Mouse (Mus musculus): ENCODE measurements around the gene Arhgap30. TPM values are rescaled to one million over a fixed set of nuclear protein-coding genes. Genes with fewer than 3 reads are reported as not detected.

Arhgap30 gene
- polyA plus RNA-seq, 1 experiment from 2014 or later = 1.4 TPM

- H3K27ac ChIP-seq (replicated peaks) = no peak overlapping the region
Observed at GRCm38 (mm10) chr1:171438014-171438670, 49.4 kb downstream of the Arhgap30 start.

GRCm38 (mm10) chr1:171439072-171439471, 50.3 kb downstream of the Arhgap30 start:
- Histone ChIP-seq H3K4me1 (peaks cover 10% of the 10 kb centered on the region; the same call in 1 of the 2 replicates), H3K36me3 (no peaks in the 10 kb centered on the region), H3K27ac (replicated peaks) (no peak overlapping the region), H3K9me3 (peaks cover 5% of the 10 kb centered on the region), H3K4me2 (replicated peaks) (no peak overlapping the region), H3K9ac (replicated peaks) (no peak overlapping the region), H3K27me3 (peaks cover 65% of the 10 kb centered on the region), H3K4me3 (no peak overlapping the region)
- no peak for ATAC-seq (ENCODE audit: low FRiP score, low read depth)
- 59% methylated on average over 8 of the region's 8 CpGs for WGBS

More at GRCm38 (mm10) chr1:171438014-171438670, 49.4 kb downstream of the Arhgap30 start:
- H3K4me1 ChIP-seq = peaks cover 10% of the 10 kb centered on the region; the same call in 1 of the 2 replicates
- H3K9ac ChIP-seq (replicated peaks) = no peak overlapping the region
- ATAC-seq (ENCODE audit: low FRiP score, low read depth) = no peak
- H3K36me3 ChIP-seq = no peaks in the 10 kb centered on the region
- peak overlapping the region; percentile 37 for H3K4me3 ChIP-seq
- WGBS = 8% methylated on average over 18 of the region's 18 CpGs
- no peaks in the 10 kb centered on the region for H3K9me3 ChIP-seq
- peak overlapping the region; percentile 54 for H3K4me2 ChIP-seq (replicated peaks)
- H3K27me3 ChIP-seq = peaks cover 65% of the 10 kb centered on the region

- Histone ChIP-seq H3K36me3 (no peaks in the 10 kb centered on the region), H3K27me3 (peaks cover 61% of the 10 kb centered on the region), H3K9me3 (peaks cover 5% of the 10 kb centered on the region), H3K4me3 (no peak overlapping the region), H3K4me1 (peaks cover 10% of the 10 kb centered on the region; the same call in 1 of the 2 replicates), H3K27ac (replicated peaks) (no peak overlapping the region), H3K4me2 (replicated peaks) (no peak overlapping the region), H3K9ac (replicated peaks) (no peak overlapping the region)
- ATAC-seq (ENCODE audit: low FRiP score, low read depth) = no peak
- 57% methylated on average over 9 of the region's 9 CpGs for WGBS
Observed at GRCm38 (mm10) chr1:171440025-171440725, 51.4 kb downstream of the Arhgap30 start.

GRCm38 (mm10) chr1:171441466-171442412, 53.0 kb downstream of the Arhgap30 start:
- H3K36me3 ChIP-seq = no peaks in the 10 kb centered on the region
- H3K4me2 ChIP-seq (replicated peaks) = no peak overlapping the region
- no peak for ATAC-seq (ENCODE audit: low FRiP score, low read depth)
- H3K9ac ChIP-seq (replicated peaks) = no peak overlapping the region
- peaks cover 5% of the 10 kb centered on the region for H3K9me3 ChIP-seq
- 67% methylated on average over 7 of the region's 7 CpGs for WGBS
- no peak overlapping the region for H3K27ac ChIP-seq (replicated peaks)
- H3K4me3 ChIP-seq = no peak overlapping the region
- H3K4me1 ChIP-seq = peaks cover 10% of the 10 kb centered on the region; the same call in 1 of the 2 replicates
- peaks cover 49% of the 10 kb centered on the region for H3K27me3 ChIP-seq

GRCm38 (mm10) chr1:171442413-171442760, 53.6 kb downstream of the Arhgap30 start:
- H3K9me3 ChIP-seq = peaks cover 5% of the 10 kb centered on the region

GRCm38 (mm10) chr1:171445050-171445449, 56.3 kb downstream of the Arhgap30 start:
- H3K27ac ChIP-seq (replicated peaks) = no peak overlapping the region
- no peaks in the 10 kb centered on the region for H3K36me3 ChIP-seq
- peaks cover 16% of the 10 kb centered on the region for H3K27me3 ChIP-seq
- ATAC-seq (ENCODE audit: low FRiP score, low read depth) = no peak
- H3K9me3 ChIP-seq = peaks cover 5% of the 10 kb centered on the region
- 84% methylated on average over 5 of the region's 5 CpGs for WGBS
- H3K9ac ChIP-seq (replicated peaks) = no peak overlapping the region
- no peak overlapping the region for H3K4me2 ChIP-seq (replicated peaks)
- no peaks in the 10 kb centered on the region for H3K4me1 ChIP-seq
- H3K4me3 ChIP-seq = no peak overlapping the region

More at GRCm38 (mm10) chr1:171442413-171442760, 53.6 kb downstream of the Arhgap30 start:
- Histone ChIP-seq H3K4me2 (replicated peaks) (no peak overlapping the region), H3K4me1 (peaks cover 9% of the 10 kb centered on the region; the same call in 1 of the 2 replicates), H3K27ac (replicated peaks) (no peak overlapping the region), H3K9ac (replicated peaks) (no peak overlapping the region), H3K36me3 (no peaks in the 10 kb centered on the region), H3K4me3 (no peak overlapping the region), H3K27me3 (peaks cover 43% of the 10 kb centered on the region)
- 59% methylated on average over 8 of the region's 8 CpGs for WGBS
- ATAC-seq (ENCODE audit: low FRiP score, low read depth) = no peak

- no peak overlapping the region for H3K9ac ChIP-seq (replicated peaks)
- no peaks in the 10 kb centered on the region for H3K4me1 ChIP-seq
- H3K36me3 ChIP-seq = no peaks in the 10 kb centered on the region
- WGBS = 80% methylated on average over 7 of the region's 7 CpGs
- H3K4me3 ChIP-seq = no peak overlapping the region
- H3K4me2 ChIP-seq (replicated peaks) = no peak overlapping the region
- H3K9me3 ChIP-seq = peaks cover 5% of the 10 kb centered on the region
- ATAC-seq (ENCODE audit: low FRiP score, low read depth) = no peak
- H3K27ac ChIP-seq (replicated peaks) = no peak overlapping the region
- H3K27me3 ChIP-seq = 0 out of 2 replicates have a peak, but pooled peaks cover under 1% of the 10 kb centered on the region
Observed at GRCm38 (mm10) chr1:171446854-171447253, 58.1 kb downstream of the Arhgap30 start.

GRCm38 (mm10) chr1:171447692-171448091, 58.9 kb downstream of the Arhgap30 start:
- Histone ChIP-seq H3K4me2 (replicated peaks) (no peak overlapping the region), H3K36me3 (no peaks in the 10 kb centered on the region), H3K27ac (replicated peaks) (no peak overlapping the region), H3K9me3 (peaks cover 5% of the 10 kb centered on the region), H3K27me3 (no peaks in the 10 kb centered on the region), H3K4me1 (no peaks in the 10 kb centered on the region), H3K4me3 (no peak overlapping the region), H3K9ac (replicated peaks) (no peak overlapping the region)
- ATAC-seq (ENCODE audit: low FRiP score, low read depth) = no peak
- WGBS = 74% methylated on average over 10 of the region's 10 CpGs

GRCm38 (mm10) chr1:171450062-171450461, 61.3 kb downstream of the Arhgap30 start:
- no peaks in the 10 kb centered on the region for H3K4me1 ChIP-seq
- H3K4me2 ChIP-seq (replicated peaks) = no peak overlapping the region
- no peak overlapping the region for H3K9ac ChIP-seq (replicated peaks)
- no peaks in the 10 kb centered on the region for H3K36me3 ChIP-seq
- no peak for ATAC-seq (ENCODE audit: low FRiP score, low read depth)
- no peak overlapping the region for H3K27ac ChIP-seq (replicated peaks)
- 89% methylated on average over 11 of the region's 11 CpGs for WGBS
- no peak overlapping the region for H3K4me3 ChIP-seq
- H3K27me3 ChIP-seq = no peaks in the 10 kb centered on the region
- H3K9me3 ChIP-seq = no peaks in the 10 kb centered on the region

GRCm38 (mm10) chr1:171451001-171451400, 62.2 kb downstream of the Arhgap30 start:
- no peaks in the 10 kb centered on the region for H3K27me3 ChIP-seq
- no peak overlapping the region for H3K4me3 ChIP-seq
- no peaks in the 10 kb centered on the region for H3K36me3 ChIP-seq
- H3K4me2 ChIP-seq (replicated peaks) = no peak overlapping the region
- H3K27ac ChIP-seq (replicated peaks) = no peak overlapping the region
- WGBS = 88% methylated on average over 10 of the region's 10 CpGs
- no peak for ATAC-seq (ENCODE audit: low FRiP score, low read depth)
- no peaks in the 10 kb centered on the region for H3K4me1 ChIP-seq
- no peak overlapping the region for H3K9ac ChIP-seq (replicated peaks)
- no peaks in the 10 kb centered on the region for H3K9me3 ChIP-seq

GRCm38 (mm10) chr1:171452522-171452921, 63.8 kb downstream of the Arhgap30 start:
- Histone ChIP-seq H3K9me3 (no peaks in the 10 kb centered on the region), H3K9ac (replicated peaks) (no peak overlapping the region), H3K4me1 (no peaks in the 10 kb centered on the region), H3K27ac (replicated peaks) (no peak overlapping the region), H3K4me3 (no peak overlapping the region), H3K4me2 (replicated peaks) (no peak overlapping the region), H3K36me3 (no peaks in the 10 kb centered on the region), H3K27me3 (no peaks in the 10 kb centered on the region)
- no peak for ATAC-seq (ENCODE audit: low FRiP score, low read depth)
- WGBS = 78% methylated on average over 5 of the region's 5 CpGs
